Mouse (Mus musculus): Measurements from ENCODE around the gene Lsm6. TPM values are rescaled to one million over a fixed set of nuclear protein-coding genes. Genes with fewer than 3 reads are reported as not detected.

Gene Lsm6
- total and polyA plus RNA-seq, 3 experiments, result 60.0 to 186 (median 67.7) TPM

- Histone ChIP-seq H3K27me3 (replicated peaks) (no peaks in the 10 kb centered on the region), H3K4me2 (ENCODE audit: insufficient read depth, low read depth, poor library complexity, severe bottlenecking) (no peak overlapping the region), H3K27ac (ENCODE audit: insufficient read depth, low read depth) (no peak overlapping the region), H3K79me2 (replicated peaks; ENCODE audit: control insufficient read depth, extremely low read depth, insufficient read depth, poor library complexity, severe bottlenecking) (no peaks in the 10 kb centered on the region), H3K4me1 (ENCODE audit: control insufficient read depth in 1 of 2, insufficient read depth in 2 of 2) (no peaks in the 10 kb centered on the region), H3K9ac (ENCODE audit: insufficient read depth, low read depth) (no peak overlapping the region), H3K4me3 (replicated peaks in 1 of 3; ENCODE audit: low read depth in 2 of 3, low read length in 2 of 3, poor library complexity in 1 of 3) (no peak overlapping the region), H3K36me3 (replicated peaks in 1 of 2; ENCODE audit: control insufficient read depth in 1 of 2, insufficient read depth in 1 of 2, low read length in 1 of 2) (peaks cover 0 to 30% of the 10 kb centered on the region in 2 experiments), H3K9me3 (replicated peaks; ENCODE audit: low read length) (no peaks in the 10 kb centered on the region)
- in situ Hi-C loops (cut with MboI; ENCODE audit: low pct_ligation_motif_present, low pct_unique_long_range_greater_than_20kb, low sequenced_read_pairs), result no loop called here
- TF ChIP-seq NRF1 (IDR thresholded peaks at IDR 0.05; ENCODE audit: low read depth, low read length) (no peak), JUN (IDR thresholded peaks at IDR 0.05; ENCODE audit: insufficient read depth, low read depth, low read length) (no peak), HCFC1 (IDR thresholded peaks at IDR 0.05; ENCODE audit: low read depth, low read length) (no peak), ZC3H11A (IDR thresholded peaks at IDR 0.05; ENCODE audit: low read depth, low read length) (no peak), MAZ (IDR thresholded peaks at IDR 0.05; ENCODE audit: low read depth, low read length) (no peak), ZKSCAN1 (IDR thresholded peaks at IDR 0.05; ENCODE audit: borderline replicate concordance, low read depth, low read length) (no peak), MXI1 (IDR thresholded peaks at IDR 0.05; ENCODE audit: low read depth, low read length) (no peak), IRF4 (IDR thresholded peaks at IDR 0.05; ENCODE audit: low read depth, low read length) (no peak), RCOR1 (conservative IDR thresholded peaks at IDR 0.05; ENCODE audit: low read depth, low read length) (no peak), ZMIZ1 (IDR thresholded peaks at IDR 0.05; ENCODE audit: low read depth, low read length) (no peak), BHLHE40 (IDR thresholded peaks at IDR 0.05; ENCODE audit: low read depth, low read length) (no peak), RAD21 (IDR thresholded peaks at IDR 0.05; ENCODE audit: low read depth, low read length) (no peak), KAT2A (IDR thresholded peaks at IDR 0.05; ENCODE audit: insufficient replicate concordance, low read length) (no peak), MAFK (IDR thresholded peaks at IDR 0.05; ENCODE audit: insufficient replicate concordance, low read length) (no peak), ZNF384 (IDR thresholded peaks at IDR 0.05; ENCODE audit: low read depth, low read length) (no peak), USF1 (IDR thresholded peaks at IDR 0.05; ENCODE audit: low read depth, low read length) (no peak), ELF1 (IDR thresholded peaks at IDR 0.05; ENCODE audit: low read depth, low read length) (no peak), POLR2A (IDR thresholded peaks at IDR 0.05; ENCODE audit: low read depth, low read length) (no peak), USF2 (conservative IDR thresholded peaks at IDR 0.05; ENCODE audit: low read depth, low read length) (no peak), MYC (IDR thresholded peaks at IDR 0.05; ENCODE audit: low read depth, low read length) (no peak)
- no peak for DNase-seq (ENCODE audit: extremely low read depth)
- dilution Hi-C loops (cut with MboI; ENCODE audit: extremely low pct_ligation_motif_present, extremely low pct_unique_long_range_greater_than_20kb, low sequenced_read_pairs), result no loop called here
Observed at GRCm38 (mm10) chr8:78798671-78799070, 22.3 kb downstream of the Lsm6 start.

- no peak for DNase-seq (ENCODE audit: extremely low read depth)
- Histone ChIP-seq H3K27ac (ENCODE audit: insufficient read depth, low read depth) (no peak overlapping the region), H3K4me1 (ENCODE audit: control insufficient read depth in 1 of 2, insufficient read depth in 2 of 2) (no peaks in the 10 kb centered on the region), H3K4me3 (replicated peaks in 1 of 3; ENCODE audit: low read depth in 2 of 3, low read length in 2 of 3, poor library complexity in 1 of 3) (no peak overlapping the region), H3K9ac (ENCODE audit: insufficient read depth, low read depth) (no peak overlapping the region), H3K4me2 (ENCODE audit: insufficient read depth, low read depth, poor library complexity, severe bottlenecking) (no peak overlapping the region), H3K9me3 (replicated peaks; ENCODE audit: low read length) (no peaks in the 10 kb centered on the region), H3K79me2 (replicated peaks; ENCODE audit: control insufficient read depth, extremely low read depth, insufficient read depth, poor library complexity, severe bottlenecking) (no peaks in the 10 kb centered on the region), H3K36me3 (replicated peaks in 1 of 2; ENCODE audit: control insufficient read depth in 1 of 2, insufficient read depth in 1 of 2, low read length in 1 of 2) (peaks cover 0 to 23% of the 10 kb centered on the region in 2 experiments), H3K27me3 (replicated peaks) (no peaks in the 10 kb centered on the region)
- dilution Hi-C loops (cut with MboI; ENCODE audit: extremely low pct_ligation_motif_present, extremely low pct_unique_long_range_greater_than_20kb, low sequenced_read_pairs), result no loop called here
- in situ Hi-C loops (cut with MboI; ENCODE audit: low pct_ligation_motif_present, low pct_unique_long_range_greater_than_20kb, low sequenced_read_pairs), result no loop called here
- no peak for TF ChIP-seq HCFC1 (IDR thresholded peaks at IDR 0.05; ENCODE audit: low read depth, low read length)
- no peak for TF ChIP-seq MAX (IDR thresholded peaks at IDR 0.05; ENCODE audit: low read length)
- no peak for TF ChIP-seq SMC3 (IDR thresholded peaks at IDR 0.05; ENCODE audit: low read depth, low read length)
- no peak for TF ChIP-seq MEF2A (IDR thresholded peaks at IDR 0.05; ENCODE audit: borderline replicate concordance, low read depth, low read length)
- TF ChIP-seq UBTF (IDR thresholded peaks at IDR 0.05; ENCODE audit: low read depth, low read length), result no peak
Observed at GRCm38 (mm10) chr8:78797985-78798384, 23.0 kb downstream of the Lsm6 start.
